Mouse (Mus musculus): Measurements from ENCODE around the gene 1500009L16Rik.

GRCm38 (mm10) chr10:83709920-83710319 is 12.7 kb upstream of the 1500009L16Rik start:
- no peak for TF ChIP-seq CTCF (IDR thresholded peaks at IDR 0.05; ENCODE audit: low read depth)
- TF ChIP-seq EP300 (optimal IDR thresholded peaks at IDR 0.05) = no peak

Data from stomach, postnatal 0 days (tissue).